Mouse (Mus musculus) intestine, postnatal 0 days (tissue): ENCODE measurements around the gene Nckap1. TPM values are rescaled to one million over a fixed set of nuclear protein-coding genes. Genes with fewer than 3 reads are reported as not detected.

Experiments
- ATAC-seq: fragments of 200-750 bp; cut with Nextera tagmentation; 2 replicates; pipeline ENCODE4 v1.8.0; 2017; ENCODE audit warnings: mild to moderate bottlenecking, moderate TSS enrichment, moderate library complexity
- H3K27ac ChIP-seq: fragments of 300-500 bp; sonication (generic); 2 replicates; pipeline ENCODE4 v1.5.1; 2014; ENCODE audit warnings: mild to moderate bottlenecking, low read depth, low read length, moderate library complexity
- H3K27me3 ChIP-seq: fragments of 300-500 bp; sonication (generic); replicated peaks from 2 replicates; pipeline ENCODE4 v1.6.1; 2014; ENCODE audit warnings: low read length, mixed read lengths; ENCODE audit not compliant: control insufficient read depth, insufficient read depth
- H3K36me3 ChIP-seq: fragments of 300-500 bp; sonication (generic); 2 replicates; pipeline ENCODE4 v1.6.1; 2014; ENCODE audit warnings: mild to moderate bottlenecking, moderate library complexity; ENCODE audit not compliant: control insufficient read depth, insufficient read depth
- H3K4me1 ChIP-seq: fragments of 300-500 bp; sonication (generic); replicated peaks from 2 replicates; pipeline ENCODE4 v1.6.1; 2014; ENCODE audit warnings: antibody characterized with exemption, low read length, mixed read lengths; ENCODE audit not compliant: control insufficient read depth, insufficient read depth
- H3K4me2 ChIP-seq: fragments of 300-500 bp; sonication (generic); replicated peaks from 2 replicates; pipeline ENCODE4 v1.6.1; 2014; ENCODE audit warnings: low read depth, mild to moderate bottlenecking, moderate library complexity
- H3K4me3 ChIP-seq: fragments of 300-500 bp; sonication (generic); 2 replicates; pipeline ENCODE4 v1.5.1; 2014; ENCODE audit warnings: low read depth, low read length
- H3K9ac ChIP-seq: fragments of 300-500 bp; sonication (generic); 2 replicates; pipeline ENCODE4 v1.6.1; 2014; ENCODE audit warnings: mild to moderate bottlenecking, low read depth, low read length
- H3K9me3 ChIP-seq: fragments of 300-500 bp; sonication (generic); 2 replicates; pipeline ENCODE4 v1.6.1; 2016; ENCODE audit warnings: mixed run types; ENCODE audit not compliant: control insufficient read depth
- CTCF ChIP-seq: sonication (generic); IDR thresholded peaks from 2 replicates; pipeline ENCODE4 v1.5.1; 2016; ENCODE audit warnings: low read depth, mild to moderate bottlenecking, control low read depth, antibody characterized with exemption, moderate library complexity
- WGBS: fragments of 180-500 bp; shearing (Covaris S2); extraction: QIAGEN DNeasy Blood & Tissue Kit; methylation state at CpG from one replicate; pipeline ENCODE4 v1.1.7; 2014; 5-methylcytosine and 5-hydroxymethylcytosine counted together
- microRNA counts: library from miRNA; unstranded; fragments of <30 nt; microRNA quantifications from one replicate; lab custom pipeline; 2016
- microRNA-seq: library from miRNA; unstranded; fragments of <30 nt; microRNA quantifications from one replicate; pipeline ENCODE4, GENCODE M21; 2016
- polyA plus RNA-seq: library from polyadenylated mRNA; unstranded; fragments of >200 nt; fragmentation: Nextera tagmentation; extraction: Ambion mirVana; gene quantifications from 2 replicates; pipeline ENCODE4 v1.2.1, GENCODE M21; 2015

The Nckap1 gene
- polyA plus RNA-seq, 1 experiment from 2014 or later: 38.9 TPM

- Histone ChIP-seq H3K9ac (no peak overlapping the region), H3K4me3 (no peak overlapping the region), H3K4me2 (no peak overlapping the region), H3K4me1 (no peaks in the 10 kb centered on the region), H3K36me3 (no peaks in the 10 kb centered on the region), H3K27me3 (no peaks in the 10 kb centered on the region), H3K9me3 (no peaks in the 10 kb centered on the region), H3K27ac (no peak overlapping the region)
- 65% methylated on average over 5 of the region's 5 CpGs for WGBS
- ATAC-seq: no peak
- TF ChIP-seq CTCF: no peak
Measured at GRCm38 (mm10) chr2:80486851-80487250, 94.3 kb downstream of the Nckap1 start.

- no peaks in the 10 kb centered on the region for H3K27me3 ChIP-seq
- no peaks in the 10 kb centered on the region for H3K36me3 ChIP-seq
- H3K27ac ChIP-seq: no peak overlapping the region
- ATAC-seq: no peak
- TF ChIP-seq CTCF: no peak
- no peak overlapping the region for H3K4me3 ChIP-seq
- H3K9ac ChIP-seq: no peak overlapping the region
- no peaks in the 10 kb centered on the region for H3K9me3 ChIP-seq
- no peak overlapping the region for H3K4me2 ChIP-seq
- no peaks in the 10 kb centered on the region for H3K4me1 ChIP-seq
- 91% methylated on average over 5 of the region's 5 CpGs for WGBS
Measured at GRCm38 (mm10) chr2:80484951-80485350, 96.2 kb downstream of the Nckap1 start.

GRCm38 (mm10) chr2:80475831-80476230 is 105.3 kb downstream of the Nckap1 start:
- Histone ChIP-seq H3K36me3 (no peaks in the 10 kb centered on the region), H3K9me3 (no peaks in the 10 kb centered on the region), H3K4me1 (0 out of 2 replicates have a peak, but pooled peaks cover 2% of the 10 kb centered on the region), H3K4me2 (no peak overlapping the region), H3K27ac (no peak overlapping the region), H3K27me3 (no peaks in the 10 kb centered on the region), H3K4me3 (no peak overlapping the region), H3K9ac (no peak overlapping the region)
- ATAC-seq: no peak
- no peak for TF ChIP-seq CTCF
- WGBS: 48% methylated on average over 1 of the region's 1 CpGs

- no peaks in the 10 kb centered on the region for H3K36me3 ChIP-seq
- TF ChIP-seq CTCF: no peak
- H3K27ac ChIP-seq: no peak overlapping the region
- H3K9me3 ChIP-seq: no peaks in the 10 kb centered on the region
- ATAC-seq: peak; percentile 41; the same call in 1 of the 2 replicates
- H3K9ac ChIP-seq: no peak overlapping the region
- 40% methylated on average over 5 of the region's 5 CpGs for WGBS
- 0 out of 2 replicates have a peak, but pooled peaks cover 2% of the 10 kb centered on the region for H3K4me1 ChIP-seq
- no peaks in the 10 kb centered on the region for H3K27me3 ChIP-seq
- H3K4me3 ChIP-seq: no peak overlapping the region
- no peak overlapping the region; the same call in 1 of the 2 replicates for H3K4me2 ChIP-seq
Measured at GRCm38 (mm10) chr2:80474247-80474796, 106.9 kb downstream of the Nckap1 start.

- no peak overlapping the region for H3K4me3 ChIP-seq
- 62% methylated on average over 16 of the region's 16 CpGs for WGBS
- H3K4me1 ChIP-seq: no peaks in the 10 kb centered on the region
- no peaks in the 10 kb centered on the region for H3K27me3 ChIP-seq
- H3K36me3 ChIP-seq: no peaks in the 10 kb centered on the region
- ATAC-seq: no peak
- H3K4me2 ChIP-seq: no peak overlapping the region
- H3K9ac ChIP-seq: no peak overlapping the region
- TF ChIP-seq CTCF: no peak
- no peak overlapping the region for H3K27ac ChIP-seq
- no peaks in the 10 kb centered on the region for H3K9me3 ChIP-seq
Measured at GRCm38 (mm10) chr2:80465991-80466821, 115.0 kb downstream of the Nckap1 start.

- Histone ChIP-seq H3K4me1 (no peaks in the 10 kb centered on the region), H3K9ac (no peak overlapping the region), H3K4me2 (no peak overlapping the region), H3K27ac (no peak overlapping the region), H3K4me3 (no peak overlapping the region), H3K36me3 (no peaks in the 10 kb centered on the region), H3K9me3 (no peaks in the 10 kb centered on the region), H3K27me3 (no peaks in the 10 kb centered on the region)
- 78% methylated on average over 8 of the region's 8 CpGs for WGBS
- no peak for ATAC-seq
- TF ChIP-seq CTCF: no peak
Measured at GRCm38 (mm10) chr2:80461827-80462226, 119.4 kb downstream of the Nckap1 start.

MicroRNA genes within 50 kb of the gene (microRNA counts, 519-probe panel; counts per million panel counts)
- not detected for microRNA mmu-miR-684 (lab: Ali Mortazavi, UCI)

Small RNA genes within 50 kb of the gene (microRNA-seq; reads per million reads assigned to microRNA genes)
- gene Mir684-1: not detected

Other genes starting within 250 kb of the Nckap1 start
- 1.1 and 1.2 TPM in 2 replicates for gene Frzb, start 133.8 kb downstream of the Nckap1 start, polyA plus RNA-seq
- 11.3 TPM in 2 replicates for gene Dusp19, start 35.7 kb upstream of the Nckap1 start, polyA plus RNA-seq
- 13.0 and 13.8 TPM in 2 replicates for gene Nup35, start 35.9 kb upstream of the Nckap1 start, polyA plus RNA-seq